Mouse (Mus musculus): ENCODE data around the gene Slc12a8. TPM values are rescaled to one million over a fixed set of nuclear protein-coding genes. Genes with fewer than 3 reads are reported as not detected.

Slc12a8 gene
- polyA plus RNA-seq, 1 experiment from 2014 or later = 0.14 TPM

- no peaks in the 10 kb centered on the region for H3K4me1 ChIP-seq (ENCODE audit: control insufficient read depth, low read depth, low read length)
- WGBS (ENCODE audit: insufficient replicate concordance) = 9% methylated on average over 19 of the region's 19 CpGs
- peaks cover 7% of the 10 kb centered on the region for H3K27me3 ChIP-seq (ENCODE audit: control insufficient read depth, insufficient read depth, low read depth, low read length)
- peak; percentile 54 for ATAC-seq (ENCODE audit: low read depth)
- H3K9ac ChIP-seq (ENCODE audit: low read depth, low read length) = no peak overlapping the region
- no peaks in the 10 kb centered on the region for H3K9me3 ChIP-seq (replicated peaks; ENCODE audit: control insufficient read depth, low read length)
- H3K4me2 ChIP-seq (ENCODE audit: low read depth, low read length) = peak overlapping the region; percentile 49
- H3K36me3 ChIP-seq (ENCODE audit: control insufficient read depth, insufficient read depth) = no peaks in the 10 kb centered on the region
- peak overlapping the region; percentile 29 for H3K4me3 ChIP-seq (ENCODE audit: low read depth, low read length)
- peak overlapping the region; percentile 57 for H3K27ac ChIP-seq (ENCODE audit: low read length)
Measured at GRCm38 (mm10) chr16:33583881-33584454, 66.8 kb downstream of the Slc12a8 start.

DNA sequence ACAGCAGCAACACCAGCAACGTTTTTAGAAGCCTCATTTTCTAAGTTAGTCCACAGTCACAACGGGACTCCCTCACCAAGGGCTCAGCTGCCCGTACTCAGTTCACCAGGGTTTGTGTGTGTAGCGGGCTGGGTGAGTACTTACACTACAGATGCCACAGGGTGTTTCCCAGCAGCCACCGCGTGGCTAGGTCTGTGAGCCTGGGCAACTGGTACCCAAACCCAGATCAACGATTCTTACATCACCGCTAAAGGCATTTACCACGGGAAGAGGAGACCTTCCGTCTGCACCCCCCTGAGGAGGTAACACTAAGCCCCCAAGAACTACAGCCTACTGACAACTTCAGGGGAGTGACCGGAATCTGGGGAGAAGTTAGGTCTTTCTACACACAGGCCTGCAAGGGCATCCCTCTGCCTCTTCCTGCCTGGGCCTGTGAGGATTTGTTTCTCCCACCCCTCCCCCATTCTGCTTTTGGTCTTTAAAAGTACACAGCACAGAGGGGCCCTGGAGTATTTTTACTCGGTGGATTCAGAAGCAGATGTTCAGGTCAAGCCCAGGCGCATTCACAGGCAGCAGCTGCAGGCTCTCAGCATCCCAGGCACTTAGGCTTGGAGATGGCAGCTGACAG lies 67.4 kb downstream of the Slc12a8 start:
- no peak for ATAC-seq (ENCODE audit: low read depth)
- H3K9ac ChIP-seq (ENCODE audit: low read depth, low read length) = no peak overlapping the region

GRCm38 (mm10) chr16:33585083-33585460 lies 67.9 kb downstream of the Slc12a8 start:
- Histone ChIP-seq H3K27me3 (ENCODE audit: control insufficient read depth, insufficient read depth, low read depth, low read length) (peaks cover 7% of the 10 kb centered on the region), H3K4me2 (ENCODE audit: low read depth, low read length) (no peak overlapping the region), H3K9ac (ENCODE audit: low read depth, low read length) (no peak overlapping the region), H3K27ac (ENCODE audit: low read length) (no peak overlapping the region; the same call in 1 of the 2 replicates), H3K9me3 (replicated peaks; ENCODE audit: control insufficient read depth, low read length) (no peaks in the 10 kb centered on the region), H3K36me3 (ENCODE audit: control insufficient read depth, insufficient read depth) (no peaks in the 10 kb centered on the region), H3K4me3 (ENCODE audit: low read depth, low read length) (no peak overlapping the region), H3K4me1 (ENCODE audit: control insufficient read depth, low read depth, low read length) (no peaks in the 10 kb centered on the region)
- no peak for ATAC-seq (ENCODE audit: low read depth)
- 36% methylated on average over 4 of the region's 4 CpGs for WGBS (ENCODE audit: insufficient replicate concordance)

More for the DNA sequence above, 67.4 kb downstream of the Slc12a8 start:
- 18% methylated on average over 13 of the region's 13 CpGs for WGBS (ENCODE audit: insufficient replicate concordance)
- Histone ChIP-seq H3K9me3 (replicated peaks; ENCODE audit: control insufficient read depth, low read length) (no peaks in the 10 kb centered on the region), H3K4me1 (ENCODE audit: control insufficient read depth, low read depth, low read length) (no peaks in the 10 kb centered on the region), H3K27me3 (ENCODE audit: control insufficient read depth, insufficient read depth, low read depth, low read length) (peaks cover 7% of the 10 kb centered on the region), H3K4me3 (ENCODE audit: low read depth, low read length) (peak overlapping the region; percentile 29; the same call in 1 of the 2 replicates), H3K27ac (ENCODE audit: low read length) (peak overlapping the region; percentile 57), H3K36me3 (ENCODE audit: control insufficient read depth, insufficient read depth) (no peaks in the 10 kb centered on the region), H3K4me2 (ENCODE audit: low read depth, low read length) (peak overlapping the region; percentile 49)

DNA sequence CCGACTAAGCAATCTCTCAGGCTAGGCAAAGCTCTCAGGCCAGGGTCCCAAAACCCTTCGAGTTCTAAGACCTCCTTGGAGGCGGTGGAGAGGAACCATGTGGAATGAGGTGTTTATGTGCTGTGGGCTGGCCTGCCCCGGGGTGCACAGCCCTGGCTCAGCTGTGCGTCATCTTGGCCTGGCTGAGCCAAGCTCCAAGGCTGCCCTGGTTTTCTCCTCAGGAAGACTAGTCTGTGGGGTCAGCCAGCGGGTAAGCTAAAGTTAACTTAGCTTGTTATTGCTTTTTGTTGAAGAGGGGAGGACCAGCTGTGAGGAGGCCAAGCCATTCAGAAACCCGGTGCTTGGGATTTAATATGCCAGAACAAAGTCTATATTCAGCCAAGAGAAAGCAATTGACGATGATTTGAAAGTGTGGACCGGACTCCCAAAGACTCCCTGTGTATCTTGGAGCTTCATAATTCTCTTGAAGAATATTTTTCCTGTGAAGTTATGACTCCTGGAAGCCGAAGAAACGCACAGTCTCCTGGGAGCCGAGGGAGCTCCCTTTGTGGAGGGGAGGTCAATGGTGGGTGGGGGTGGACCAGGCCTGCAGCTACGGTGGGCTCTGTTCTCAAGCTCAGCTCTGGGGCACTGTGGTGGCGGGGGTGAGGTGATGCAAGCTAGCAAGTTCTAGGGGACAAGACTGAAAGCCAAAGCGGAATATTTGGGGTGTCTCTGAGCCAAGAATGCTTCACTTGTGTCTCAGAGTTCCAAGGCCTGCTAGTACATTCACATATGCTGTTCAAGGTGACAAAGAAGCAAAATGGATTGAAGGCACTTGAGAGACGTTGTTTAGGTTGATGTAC lies 70.4 kb downstream of the Slc12a8 start:
- no peaks in the 10 kb centered on the region for H3K36me3 ChIP-seq (ENCODE audit: control insufficient read depth, insufficient read depth)
- H3K9ac ChIP-seq (ENCODE audit: low read depth, low read length) = no peak overlapping the region
- H3K9me3 ChIP-seq (replicated peaks; ENCODE audit: control insufficient read depth, low read length) = no peaks in the 10 kb centered on the region
- H3K27me3 ChIP-seq (ENCODE audit: control insufficient read depth, insufficient read depth, low read depth, low read length) = peaks cover 7% of the 10 kb centered on the region
- no peak overlapping the region for H3K4me2 ChIP-seq (ENCODE audit: low read depth, low read length)
- 66% methylated on average over 16 of the region's 16 CpGs for WGBS (ENCODE audit: insufficient replicate concordance)
- H3K4me3 ChIP-seq (ENCODE audit: low read depth, low read length) = no peak overlapping the region
- no peak for ATAC-seq (ENCODE audit: low read depth)
- H3K27ac ChIP-seq (ENCODE audit: low read length) = no peak overlapping the region
- no peaks in the 10 kb centered on the region for H3K4me1 ChIP-seq (ENCODE audit: control insufficient read depth, low read depth, low read length)

GRCm38 (mm10) chr16:33588845-33589244 lies 71.7 kb downstream of the Slc12a8 start:
- Histone ChIP-seq H3K9ac (ENCODE audit: low read depth, low read length) (no peak overlapping the region), H3K9me3 (replicated peaks; ENCODE audit: control insufficient read depth, low read length) (no peaks in the 10 kb centered on the region), H3K27me3 (ENCODE audit: control insufficient read depth, insufficient read depth, low read depth, low read length) (peaks cover 4% of the 10 kb centered on the region), H3K27ac (ENCODE audit: low read length) (no peak overlapping the region), H3K36me3 (ENCODE audit: control insufficient read depth, insufficient read depth) (no peaks in the 10 kb centered on the region), H3K4me2 (ENCODE audit: low read depth, low read length) (no peak overlapping the region), H3K4me1 (ENCODE audit: control insufficient read depth, low read depth, low read length) (no peaks in the 10 kb centered on the region), H3K4me3 (ENCODE audit: low read depth, low read length) (no peak overlapping the region)
- 65% methylated on average over 2 of the region's 2 CpGs for WGBS (ENCODE audit: insufficient replicate concordance)
- no peak for ATAC-seq (ENCODE audit: low read depth)

GRCm38 (mm10) chr16:33590438-33590837 lies 73.3 kb downstream of the Slc12a8 start:
- H3K4me2 ChIP-seq (ENCODE audit: low read depth, low read length) = no peak overlapping the region
- no peaks in the 10 kb centered on the region for H3K27me3 ChIP-seq (ENCODE audit: control insufficient read depth, insufficient read depth, low read depth, low read length)
- H3K36me3 ChIP-seq (ENCODE audit: control insufficient read depth, insufficient read depth) = no peaks in the 10 kb centered on the region
- no peaks in the 10 kb centered on the region for H3K4me1 ChIP-seq (ENCODE audit: control insufficient read depth, low read depth, low read length)
- H3K4me3 ChIP-seq (ENCODE audit: low read depth, low read length) = no peak overlapping the region
- no peak for ATAC-seq (ENCODE audit: low read depth)
- no peak overlapping the region for H3K9ac ChIP-seq (ENCODE audit: low read depth, low read length)
- no peak overlapping the region for H3K27ac ChIP-seq (ENCODE audit: low read length)
- WGBS (ENCODE audit: insufficient replicate concordance) = 66% methylated on average over 3 of the region's 3 CpGs
- H3K9me3 ChIP-seq (replicated peaks; ENCODE audit: control insufficient read depth, low read length) = no peaks in the 10 kb centered on the region

GRCm38 (mm10) chr16:33591390-33592067 lies 74.4 kb downstream of the Slc12a8 start:
- no peak overlapping the region for H3K27ac ChIP-seq (ENCODE audit: low read length)
- no peak overlapping the region for H3K4me3 ChIP-seq (ENCODE audit: low read depth, low read length)
- ATAC-seq (ENCODE audit: low read depth) = no peak
- H3K4me1 ChIP-seq (ENCODE audit: control insufficient read depth, low read depth, low read length) = no peaks in the 10 kb centered on the region
- 35% methylated on average over 10 of the region's 10 CpGs for WGBS (ENCODE audit: insufficient replicate concordance)
- H3K9ac ChIP-seq (ENCODE audit: low read depth, low read length) = no peak overlapping the region
- H3K36me3 ChIP-seq (ENCODE audit: control insufficient read depth, insufficient read depth) = no peaks in the 10 kb centered on the region
- H3K27me3 ChIP-seq (ENCODE audit: control insufficient read depth, insufficient read depth, low read depth, low read length) = no peaks in the 10 kb centered on the region
- no peaks in the 10 kb centered on the region for H3K9me3 ChIP-seq (replicated peaks; ENCODE audit: control insufficient read depth, low read length)
- no peak overlapping the region for H3K4me2 ChIP-seq (ENCODE audit: low read depth, low read length)

- Histone ChIP-seq H3K27ac (ENCODE audit: low read length) (no peak overlapping the region), H3K4me1 (ENCODE audit: control insufficient read depth, low read depth, low read length) (no peaks in the 10 kb centered on the region), H3K27me3 (ENCODE audit: control insufficient read depth, insufficient read depth, low read depth, low read length) (no peaks in the 10 kb centered on the region), H3K9ac (ENCODE audit: low read depth, low read length) (no peak overlapping the region), H3K4me2 (ENCODE audit: low read depth, low read length) (no peak overlapping the region), H3K9me3 (replicated peaks; ENCODE audit: control insufficient read depth, low read length) (no peaks in the 10 kb centered on the region), H3K36me3 (ENCODE audit: control insufficient read depth, insufficient read depth) (no peaks in the 10 kb centered on the region), H3K4me3 (ENCODE audit: low read depth, low read length) (no peak overlapping the region)
- no peak for ATAC-seq (ENCODE audit: low read depth)
- 67% methylated on average over 5 of the region's 5 CpGs for WGBS (ENCODE audit: insufficient replicate concordance)
Measured at GRCm38 (mm10) chr16:33592286-33592685, 75.2 kb downstream of the Slc12a8 start.

Data from liver, embryonic 16.5 days (tissue).